Mouse (Mus musculus): ENCODE results near the gene Il1rl1. TPM values are rescaled to one million over a fixed set of nuclear protein-coding genes. Genes with fewer than 3 reads are reported as not detected.

Gene Il1rl1
- polyA plus RNA-seq, 1 experiment from 2014 or later: 4.5 TPM

- no peaks in the 10 kb centered on the region for H3K4me1 ChIP-seq
- WGBS: 80% methylated on average over 7 of the region's 7 CpGs
- no peak for ATAC-seq (ENCODE audit: insufficient number of reproducible peaks, low FRiP score, low TSS enrichment, low read depth)
- no peak overlapping the region for H3K4me3 ChIP-seq (replicated peaks)
- H3K9ac ChIP-seq: no peak overlapping the region
- H3K4me2 ChIP-seq (replicated peaks): no peak overlapping the region
- no peaks in the 10 kb centered on the region for H3K27me3 ChIP-seq
- no peaks in the 10 kb centered on the region for H3K9me3 ChIP-seq (replicated peaks)
- H3K36me3 ChIP-seq: no peaks in the 10 kb centered on the region
- no peak overlapping the region for H3K27ac ChIP-seq (replicated peaks)
These were observed 15.1 kb upstream of the Il1rl1 start for GRCm38 (mm10) chr1:40414276-40414675.

DNA sequence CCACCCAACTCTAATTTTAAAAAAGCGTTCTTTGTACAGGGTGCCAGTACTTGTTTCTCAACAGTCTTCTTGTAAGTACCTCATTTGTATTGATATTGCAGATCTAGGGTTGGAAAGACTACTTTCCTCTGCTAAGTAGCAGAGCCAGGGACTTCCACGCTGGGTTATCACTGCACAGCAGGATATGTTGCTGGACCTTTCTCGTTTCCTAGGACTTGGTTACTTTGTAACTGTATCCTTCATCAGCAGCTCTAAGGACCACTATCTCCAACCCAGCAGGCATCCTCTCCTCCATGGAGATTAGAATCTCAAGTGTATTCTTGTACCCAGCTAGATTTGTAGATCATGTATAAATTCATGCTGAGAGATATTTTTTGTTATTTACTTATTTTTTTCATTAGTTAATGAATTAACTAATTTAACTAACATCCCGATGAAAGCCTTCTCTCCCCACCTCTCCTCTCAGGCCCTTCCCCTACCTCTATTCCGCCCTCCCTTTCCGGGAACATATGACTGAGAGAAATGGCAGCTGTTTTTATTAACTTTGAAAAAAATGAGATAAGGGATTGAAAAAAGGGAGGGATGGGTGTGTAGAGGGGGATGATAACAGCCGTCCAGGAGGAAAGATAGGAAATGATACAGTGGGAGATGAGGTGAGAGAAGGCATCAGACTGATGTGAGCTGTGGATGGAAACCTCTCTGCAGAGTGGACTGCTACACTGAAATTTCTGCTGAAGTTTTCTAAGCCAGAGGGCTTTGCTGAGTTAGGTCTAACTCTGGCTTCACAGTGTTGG lies 14.3 kb upstream of the Il1rl1 start:
- Histone ChIP-seq H3K36me3 (no peaks in the 10 kb centered on the region), H3K9ac (no peak overlapping the region), H3K27ac (replicated peaks) (no peak overlapping the region), H3K4me1 (no peaks in the 10 kb centered on the region), H3K4me3 (replicated peaks) (no peak overlapping the region), H3K9me3 (replicated peaks) (no peaks in the 10 kb centered on the region), H3K4me2 (replicated peaks) (no peak overlapping the region), H3K27me3 (no peaks in the 10 kb centered on the region)
- WGBS: 62% methylated on average over 7 of the region's 7 CpGs
- ATAC-seq (ENCODE audit: insufficient number of reproducible peaks, low FRiP score, low TSS enrichment, low read depth): no peak

DNA sequence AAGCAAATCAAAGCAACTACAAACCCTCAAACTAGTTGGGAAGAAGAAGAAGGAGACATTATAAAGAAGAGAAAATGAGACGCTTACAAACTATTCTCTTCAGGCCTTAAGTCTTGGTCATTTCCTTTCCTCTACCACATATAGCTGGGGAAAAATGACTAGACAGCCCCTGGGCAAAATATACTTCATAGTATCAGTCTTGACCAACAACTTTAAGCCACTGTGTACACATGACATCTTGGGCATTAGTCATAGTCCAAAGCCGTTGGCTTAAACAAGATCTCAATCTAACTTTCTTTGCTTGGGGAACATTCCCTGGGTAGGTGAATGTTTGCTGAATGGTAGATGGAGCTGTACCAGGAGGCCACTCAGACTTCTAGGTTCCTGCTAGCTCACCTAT lies 12.3 kb upstream of the Il1rl1 start:
- no peaks in the 10 kb centered on the region for H3K36me3 ChIP-seq
- H3K4me2 ChIP-seq (replicated peaks): no peak overlapping the region
- no peaks in the 10 kb centered on the region for H3K9me3 ChIP-seq (replicated peaks)
- H3K4me3 ChIP-seq (replicated peaks): no peak overlapping the region
- H3K4me1 ChIP-seq: no peaks in the 10 kb centered on the region
- WGBS: 87% methylated on average over 2 of the region's 2 CpGs
- no peaks in the 10 kb centered on the region for H3K27me3 ChIP-seq
- no peak for ATAC-seq (ENCODE audit: insufficient number of reproducible peaks, low FRiP score, low TSS enrichment, low read depth)
- no peak overlapping the region for H3K27ac ChIP-seq (replicated peaks)
- H3K9ac ChIP-seq: no peak overlapping the region

DNA sequence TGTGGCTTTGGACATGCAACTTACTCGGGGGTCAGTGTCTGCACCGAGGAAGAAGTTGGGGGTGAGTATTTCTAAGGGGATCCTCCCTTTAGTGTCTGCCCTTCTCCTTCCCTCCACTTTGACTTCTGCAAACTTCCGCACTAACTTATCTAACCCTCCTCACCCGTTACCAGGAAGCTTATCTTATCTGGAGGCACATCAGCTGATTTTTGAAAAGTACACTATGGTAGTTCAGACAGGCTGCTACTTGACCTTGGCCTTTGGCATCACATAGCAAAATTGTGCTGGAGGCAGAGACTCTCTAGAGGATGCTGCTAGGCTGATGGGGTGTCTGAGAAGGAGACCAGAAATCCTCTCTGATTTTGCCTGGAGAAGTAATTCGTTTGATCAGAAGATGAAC lies 10.9 kb upstream of the Il1rl1 start:
- H3K4me3 ChIP-seq (replicated peaks): no peak overlapping the region
- 65% methylated on average over 5 of the region's 5 CpGs for WGBS
- no peak overlapping the region for H3K9ac ChIP-seq
- no peaks in the 10 kb centered on the region for H3K36me3 ChIP-seq
- no peaks in the 10 kb centered on the region for H3K4me1 ChIP-seq
- no peak overlapping the region for H3K4me2 ChIP-seq (replicated peaks)
- no peaks in the 10 kb centered on the region for H3K27me3 ChIP-seq
- no peak overlapping the region for H3K27ac ChIP-seq (replicated peaks)
- ATAC-seq (ENCODE audit: insufficient number of reproducible peaks, low FRiP score, low TSS enrichment, low read depth): no peak
- H3K9me3 ChIP-seq (replicated peaks): no peaks in the 10 kb centered on the region

GRCm38 (mm10) chr1:40423892-40424291 lies 5.5 kb upstream of the Il1rl1 start:
- H3K27me3 ChIP-seq: no peaks in the 10 kb centered on the region
- 87% methylated on average over 6 of the region's 6 CpGs for WGBS
- no peaks in the 10 kb centered on the region for H3K36me3 ChIP-seq
- H3K9ac ChIP-seq: no peak overlapping the region
- no peak overlapping the region for H3K4me3 ChIP-seq (replicated peaks)
- no peaks in the 10 kb centered on the region for H3K9me3 ChIP-seq (replicated peaks)
- ATAC-seq (ENCODE audit: insufficient number of reproducible peaks, low FRiP score, low TSS enrichment, low read depth): no peak
- no peaks in the 10 kb centered on the region for H3K4me1 ChIP-seq
- H3K27ac ChIP-seq (replicated peaks): no peak overlapping the region
- no peak overlapping the region for H3K4me2 ChIP-seq (replicated peaks)

DNA sequence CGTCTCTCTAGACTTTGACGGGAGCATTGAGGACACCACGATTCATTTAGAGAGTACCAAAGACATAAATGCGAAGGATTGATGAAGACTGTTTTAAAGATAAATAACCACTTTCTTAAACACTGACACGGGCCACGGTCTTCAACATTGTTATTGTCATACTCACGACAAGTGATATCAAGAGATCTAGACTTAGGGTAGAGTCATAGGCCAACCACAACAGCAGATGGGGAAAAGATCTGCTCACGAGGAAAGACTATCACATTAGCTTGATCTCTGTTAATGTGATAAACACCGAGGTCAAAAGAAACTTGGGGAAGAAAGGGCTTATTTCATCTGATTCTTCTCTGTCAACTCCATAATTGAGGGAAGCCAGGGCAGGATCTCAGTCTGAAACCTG lies 2.1 kb upstream of the Il1rl1 start:
- Histone ChIP-seq H3K4me1 (no peaks in the 10 kb centered on the region), H3K27ac (replicated peaks) (no peak overlapping the region), H3K9ac (no peak overlapping the region), H3K36me3 (no peaks in the 10 kb centered on the region), H3K4me3 (replicated peaks) (no peak overlapping the region), H3K4me2 (replicated peaks) (no peak overlapping the region), H3K9me3 (replicated peaks) (no peaks in the 10 kb centered on the region), H3K27me3 (no peaks in the 10 kb centered on the region)
- 86% methylated on average over 9 of the region's 9 CpGs for WGBS
- ATAC-seq (ENCODE audit: insufficient number of reproducible peaks, low FRiP score, low TSS enrichment, low read depth): no peak

GRCm38 (mm10) chr1:40427901-40428300 lies 1.5 kb upstream of the Il1rl1 start:
- no peak for ATAC-seq (ENCODE audit: insufficient number of reproducible peaks, low FRiP score, low TSS enrichment, low read depth)
- no peaks in the 10 kb centered on the region for H3K36me3 ChIP-seq
- no peaks in the 10 kb centered on the region for H3K27me3 ChIP-seq
- H3K9me3 ChIP-seq (replicated peaks): no peaks in the 10 kb centered on the region
- H3K4me1 ChIP-seq: no peaks in the 10 kb centered on the region
- no peak overlapping the region for H3K4me2 ChIP-seq (replicated peaks)
- 44% methylated on average over 1 of the region's 1 CpGs for WGBS
- H3K4me3 ChIP-seq (replicated peaks): no peak overlapping the region
- H3K27ac ChIP-seq (replicated peaks): no peak overlapping the region
- no peak overlapping the region for H3K9ac ChIP-seq

DNA sequence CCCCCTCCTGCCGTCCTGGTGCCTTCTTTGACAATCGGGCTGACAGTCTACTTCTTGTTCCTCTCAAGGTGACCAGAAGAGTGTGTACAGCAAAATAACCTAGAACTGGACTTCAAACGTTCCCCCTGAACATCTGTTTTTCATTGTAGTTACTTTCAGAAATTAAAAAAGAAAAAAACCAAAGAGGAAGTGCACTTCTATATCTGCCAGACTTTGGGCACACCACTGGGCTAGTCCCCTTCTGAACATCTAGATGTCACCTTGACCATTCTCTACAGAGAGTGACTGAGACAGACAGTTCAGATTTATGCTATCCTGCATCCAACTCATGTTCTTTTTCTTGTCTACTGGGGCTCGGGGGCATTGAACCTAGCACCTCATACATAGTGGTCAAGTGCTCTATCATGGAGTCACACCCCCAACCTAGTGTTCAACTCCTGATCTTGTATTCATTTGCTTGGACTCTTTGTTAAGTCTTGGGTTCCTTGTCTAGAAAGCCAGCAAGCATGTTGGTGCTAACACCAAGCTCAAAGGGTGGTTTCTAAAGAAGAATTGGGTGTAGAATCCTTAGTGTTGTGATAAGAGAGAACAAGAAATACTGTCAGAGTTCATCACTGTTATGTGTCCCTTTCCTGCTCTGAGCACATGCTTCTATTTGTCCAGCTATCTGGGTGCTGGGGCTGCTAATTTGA lies 919 bp downstream of the Il1rl1 start:
- ATAC-seq (ENCODE audit: insufficient number of reproducible peaks, low FRiP score, low TSS enrichment, low read depth): no peak
- Histone ChIP-seq H3K4me1 (no peaks in the 10 kb centered on the region), H3K4me2 (replicated peaks) (no peak overlapping the region), H3K9ac (no peak overlapping the region), H3K27me3 (no peaks in the 10 kb centered on the region), H3K9me3 (replicated peaks) (no peaks in the 10 kb centered on the region), H3K4me3 (replicated peaks) (no peak overlapping the region), H3K36me3 (no peaks in the 10 kb centered on the region), H3K27ac (replicated peaks) (no peak overlapping the region)
- WGBS: 71% methylated on average over 4 of the region's 4 CpGs

DNA sequence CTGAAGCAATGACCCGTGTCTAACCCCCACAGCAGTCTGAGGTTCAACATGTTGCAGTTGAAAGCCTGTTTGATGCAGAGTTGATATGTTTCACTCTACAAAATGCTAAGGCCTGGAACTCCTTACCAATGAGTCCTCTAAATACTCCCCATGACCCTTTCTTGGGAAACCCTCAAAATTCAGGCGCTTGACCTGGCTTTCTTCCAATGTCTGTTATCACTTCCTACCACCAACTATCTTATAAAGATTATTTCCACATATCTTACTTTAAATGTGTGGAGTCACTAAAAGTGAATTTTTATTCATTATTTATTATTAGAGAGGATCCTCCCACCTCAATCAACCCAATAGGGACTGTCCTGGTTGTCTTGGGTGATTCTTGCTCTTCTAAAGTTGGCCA lies 2.8 kb downstream of the Il1rl1 start:
- no peaks in the 10 kb centered on the region for H3K27me3 ChIP-seq
- H3K4me3 ChIP-seq (replicated peaks): no peak overlapping the region
- no peaks in the 10 kb centered on the region for H3K4me1 ChIP-seq
- no peak for ATAC-seq (ENCODE audit: insufficient number of reproducible peaks, low FRiP score, low TSS enrichment, low read depth)
- no peak overlapping the region for H3K27ac ChIP-seq (replicated peaks)
- no peak overlapping the region for H3K9ac ChIP-seq
- H3K4me2 ChIP-seq (replicated peaks): no peak overlapping the region
- no peaks in the 10 kb centered on the region for H3K36me3 ChIP-seq
- H3K9me3 ChIP-seq (replicated peaks): no peaks in the 10 kb centered on the region
- 84% methylated on average over 2 of the region's 2 CpGs for WGBS

DNA sequence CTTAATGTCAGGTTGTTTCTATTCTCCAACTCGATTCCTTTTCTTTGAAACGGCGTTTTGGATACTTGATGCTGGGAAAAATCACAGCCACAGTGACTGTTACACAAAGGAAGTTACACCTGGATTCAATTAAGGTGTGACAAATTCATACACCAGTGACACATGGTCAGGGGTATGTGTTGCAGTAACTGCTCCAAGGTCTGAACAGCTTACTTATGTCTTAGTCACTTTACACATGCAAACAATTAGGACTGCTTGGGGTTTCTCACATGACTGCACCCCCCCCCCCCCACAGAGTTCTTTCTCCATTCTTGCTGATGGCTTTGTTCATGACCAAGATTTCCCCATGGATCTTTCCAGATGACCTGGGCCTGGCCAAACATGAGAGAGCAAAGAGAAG lies 6.6 kb downstream of the Il1rl1 start:
- H3K36me3 ChIP-seq: no peaks in the 10 kb centered on the region
- no peak overlapping the region for H3K4me2 ChIP-seq (replicated peaks)
- 0 out of 2 replicates have a peak overlapping the region, but pooled peaks have one; percentile 30 for H3K27ac ChIP-seq (replicated peaks)
- no peaks in the 10 kb centered on the region for H3K9me3 ChIP-seq (replicated peaks)
- H3K9ac ChIP-seq: no peak overlapping the region
- WGBS: 34% methylated on average over 3 of the region's 3 CpGs
- no peaks in the 10 kb centered on the region for H3K27me3 ChIP-seq
- 0 out of 2 replicates have a peak, but pooled peaks cover 3% of the 10 kb centered on the region for H3K4me1 ChIP-seq
- ATAC-seq (ENCODE audit: insufficient number of reproducible peaks, low FRiP score, low TSS enrichment, low read depth): peak; percentile 73
- no peak overlapping the region for H3K4me3 ChIP-seq (replicated peaks)

DNA sequence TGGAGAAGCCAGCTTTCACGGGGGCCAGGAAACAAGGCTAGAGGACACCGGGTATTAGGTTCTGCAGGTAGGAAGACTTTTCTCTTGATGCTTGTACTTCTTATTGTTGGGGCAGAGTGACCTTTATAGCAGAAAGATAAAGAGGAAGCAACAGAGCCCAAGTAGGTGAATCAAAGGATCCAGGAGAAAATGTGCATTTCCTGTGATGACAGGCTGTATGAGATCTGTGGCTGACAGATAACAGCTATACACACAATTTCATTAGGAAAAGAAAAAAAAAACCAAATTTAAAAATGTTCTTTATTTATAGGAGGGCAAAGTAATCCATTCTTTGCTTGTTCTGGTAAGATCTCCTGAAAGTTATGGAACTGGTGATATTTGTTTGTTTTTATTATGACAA lies 8.0 kb downstream of the Il1rl1 start:
- H3K4me1 ChIP-seq: 0 out of 2 replicates have a peak, but pooled peaks cover 3% of the 10 kb centered on the region
- no peak overlapping the region for H3K4me2 ChIP-seq (replicated peaks)
- H3K9ac ChIP-seq: no peak overlapping the region
- no peak overlapping the region for H3K4me3 ChIP-seq (replicated peaks)
- no peaks in the 10 kb centered on the region for H3K36me3 ChIP-seq
- H3K27ac ChIP-seq (replicated peaks): no peak overlapping the region
- no peaks in the 10 kb centered on the region for H3K27me3 ChIP-seq
- H3K9me3 ChIP-seq (replicated peaks): no peaks in the 10 kb centered on the region
- no peak for ATAC-seq (ENCODE audit: insufficient number of reproducible peaks, low FRiP score, low TSS enrichment, low read depth)
- WGBS: 87% methylated on average over 2 of the region's 2 CpGs
